Mouse (Mus musculus) adrenal gland, postnatal 36 days (tissue): ENCODE measurements around the gene Kcne1. TPM values are rescaled to one million over a fixed set of nuclear protein-coding genes. Genes with fewer than 3 reads are reported as not detected.

ENCODE experiments used
- DNase-seq, 2 experiments: peaks; one replicate each; pipeline ENCODE4 v3.0.0; 2021; ENCODE audit warnings: mixed read lengths in 1 of 2
- total RNA-seq, 2 experiments: library from RNA; stranded (reverse); gene quantifications; 2 replicates each; pipeline ENCODE4 v1.2.3; 2021

The Kcne1 gene
- total RNA-seq, 2 experiments from 2014 or later = not detected

GRCm38 (mm10) chr16:92305519-92305918 lies 53.7 kb downstream of the Kcne1 start:
- no peak for DNase-seq

GRCm38 (mm10) chr16:92302506-92302905 lies 56.8 kb downstream of the Kcne1 start:
- DNase-seq = no peak

DNA sequence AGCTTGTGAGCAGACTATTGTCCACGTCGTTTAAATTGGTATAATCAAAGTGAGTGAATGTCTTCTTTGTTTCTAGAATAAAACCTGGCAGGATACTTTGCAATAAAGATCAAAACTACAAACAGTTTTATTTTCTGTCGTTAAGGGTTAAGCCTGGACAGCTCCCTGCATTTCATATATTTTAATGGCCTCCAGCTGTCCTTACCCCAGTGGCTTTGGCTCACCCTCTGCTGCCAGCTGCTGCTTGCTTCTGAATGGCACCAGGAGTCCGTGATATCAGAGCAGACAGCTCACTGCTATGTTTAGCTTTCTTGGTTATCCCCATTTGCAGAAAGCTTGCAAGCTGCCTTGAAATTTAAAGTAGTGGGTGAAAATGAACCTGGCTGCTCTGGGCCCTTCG lies 57.3 kb downstream of the Kcne1 start:
- peak in 1 of 2 experiments; percentile 35 for DNase-seq

DNA sequence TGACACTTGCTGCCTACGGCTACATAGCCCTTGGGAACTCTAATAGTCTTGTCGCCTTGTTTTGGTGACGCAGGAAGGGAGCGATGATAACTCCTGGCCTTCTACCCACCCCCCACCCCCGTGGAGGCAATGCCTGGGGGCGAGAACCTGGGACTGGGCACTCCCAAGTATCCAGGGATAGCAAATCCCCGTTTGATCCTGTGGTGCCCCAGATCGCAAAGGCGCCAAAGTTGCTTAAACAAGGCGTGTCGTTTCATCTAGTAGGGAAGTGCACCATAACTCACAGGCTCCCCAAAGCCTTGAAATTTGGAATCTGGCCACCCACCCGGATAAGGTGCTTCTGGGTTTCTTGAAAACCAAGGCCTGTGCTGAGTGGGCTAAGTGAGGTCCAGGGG lies 57.9 kb downstream of the Kcne1 start:
- peak; percentile 38 to 39 for DNase-seq

- peak; percentile 94 to 95 for DNase-seq
These were observed 58.4 kb downstream of the Kcne1 start, which contains the start of gene Smim11 for GRCm38 (mm10) chr16:92300649-92301411. Smim11 (plus strand) TSS chr16:92301286.

Other genes with a start within 250 kb of the Kcne1 start
- gene Kcne2, start 67.1 kb downstream of the Kcne1 start, total RNA-seq = under 1 TPM in 1 of 2 experiments, not detected in 1; 0.16 TPM
- gene Smim11, start 58.2 kb downstream of the Kcne1 start, total RNA-seq = 10 to 100 TPM; 56.5 to 61.6 TPM
- not detected for gene Fam243, start 38.0 kb downstream of the Kcne1 start, total RNA-seq
- 10 to 100 TPM; 18.3 to 22.5 TPM for gene Rcan1, start 111.4 kb upstream of the Kcne1 start, total RNA-seq
- gene Clic6, start 126.3 kb upstream of the Kcne1 start, total RNA-seq = under 1 TPM; 0.13 to 0.23 TPM